Mouse (Mus musculus) retina, postnatal 1 day (tissue): ENCODE data around the gene Cd300lb.

Experiments
- DNase-seq: peaks from one replicate; pipeline ENCODE4 v3.0.0-alpha.2; 2012

Cd300lb gene

GRCm38 (mm10) chr11:114880589-114880988, 53.6 kb downstream of the Cd300lb start:
- DNase-seq = peak; percentile 76

DNA sequence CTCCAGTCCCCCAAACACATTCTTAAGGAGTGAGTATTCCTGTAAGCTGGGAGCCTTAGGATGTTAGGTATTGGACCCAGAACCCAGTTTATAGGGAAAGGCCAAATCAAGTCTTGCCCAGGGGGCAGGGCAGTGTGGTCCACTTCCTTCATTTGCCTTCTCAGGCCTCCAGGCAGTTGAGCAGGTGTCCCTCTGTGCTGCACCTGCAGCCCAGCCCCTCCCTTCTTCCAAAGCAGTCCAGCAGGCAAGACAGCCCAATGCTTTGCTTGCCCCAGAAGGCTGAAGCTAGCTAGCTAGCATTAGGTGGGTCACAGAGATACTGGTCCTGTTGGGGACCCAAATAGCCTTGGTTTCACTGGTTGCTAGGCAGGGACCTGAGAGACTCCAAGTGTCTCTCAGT, 54.0 kb downstream of the Cd300lb start:
- DNase-seq = no peak

DNA sequence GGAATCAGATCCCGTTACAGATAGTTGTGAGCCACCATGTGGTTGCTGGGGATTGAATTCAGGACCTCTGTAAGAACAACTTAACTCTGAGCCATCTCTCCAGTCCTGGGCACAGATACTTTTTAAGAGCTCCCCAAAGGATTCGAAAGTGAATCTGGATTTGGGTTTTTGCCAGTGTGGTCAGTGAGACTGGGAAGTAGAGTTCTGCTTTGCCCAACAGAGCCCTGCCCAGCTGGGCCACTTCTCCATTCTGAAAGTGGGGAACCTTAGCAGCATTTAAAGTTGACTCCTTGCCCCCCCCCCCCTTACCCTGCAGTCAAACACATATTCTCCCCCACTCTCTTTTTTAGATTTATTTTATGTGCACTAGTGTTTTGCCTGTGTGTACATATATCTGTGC, 54.5 kb downstream of the Cd300lb start:
- no peak for DNase-seq

GRCm38 (mm10) chr11:114877145-114877544, 57.0 kb downstream of the Cd300lb start:
- peak; percentile 74 for DNase-seq

- peak; percentile 56 for DNase-seq
Observed at GRCm38 (mm10) chr11:114876621-114877020, 57.6 kb downstream of the Cd300lb start.

GRCm38 (mm10) chr11:114876176-114876575, 58.0 kb downstream of the Cd300lb start:
- no peak for DNase-seq

DNA sequence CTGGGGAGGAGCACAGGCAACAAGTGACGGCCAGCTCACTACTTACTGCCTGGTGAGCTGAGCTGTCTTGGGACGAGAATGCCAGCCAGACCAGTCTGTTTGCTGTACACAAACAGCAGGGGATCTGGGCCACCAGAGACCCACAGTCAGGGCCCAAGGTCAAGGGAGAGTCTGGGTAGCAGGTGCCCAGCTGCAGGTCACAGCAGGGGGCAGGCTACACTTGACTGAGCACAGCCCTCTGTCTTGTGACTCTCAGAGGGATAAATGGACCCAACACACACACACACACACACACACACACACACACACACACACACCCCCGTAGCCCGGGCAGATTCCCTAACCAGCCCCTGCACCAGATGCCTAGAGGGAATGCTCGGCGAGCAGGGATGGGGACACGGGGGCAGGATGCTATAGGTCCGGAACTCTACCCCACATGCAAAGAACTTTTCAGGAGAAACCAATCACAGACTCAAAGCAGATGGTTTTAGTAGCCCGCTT, 58.8 kb downstream of the Cd300lb start:
- DNase-seq = peak; percentile 88

GRCm38 (mm10) chr11:114874226-114875145, 59.7 kb downstream of the Cd300lb start:
- DNase-seq = no peak

GRCm38 (mm10) chr11:114873022-114873817, 61.0 kb downstream of the Cd300lb start:
- DNase-seq = peak; percentile 96
